Comparison of ENCODE assay signal across 23 mouse cellular contexts in the genomic region with DNA sequence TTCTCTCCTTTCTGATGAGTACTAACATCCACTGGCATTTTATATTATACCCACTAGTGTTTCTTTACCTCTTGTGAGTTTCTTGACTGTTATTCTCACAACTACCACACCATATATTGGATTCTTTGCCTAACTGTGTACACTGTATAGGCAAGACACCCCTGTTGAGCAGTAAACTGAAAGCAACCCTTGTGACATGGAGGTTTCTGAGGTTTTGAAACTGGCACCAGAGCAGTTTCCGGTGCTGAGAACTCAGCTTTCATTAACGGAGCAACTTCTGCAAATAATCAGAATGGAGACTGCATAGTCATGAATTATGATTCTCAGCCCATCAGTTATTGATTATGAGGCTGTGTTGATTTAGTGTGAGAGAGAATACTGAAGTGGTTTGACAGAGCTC. TPM values are rescaled to one million over a fixed set of nuclear protein-coding genes. Genes with fewer than 3 reads are reported as not detected.
DNase-seq lines count a peak whose midpoint lies in the region; ATAC-seq lines count a peak whose summit lies in the region.
"Had no signal": no experiment of that assay in that cellular context is flagged by ENCODE, and none has a peak within 500 bp of the region (broad histone marks: within the 10 kb centered on the region; RNA-seq: fewer than 3 reads in every experiment).

No protein-coding gene starts in this region.

- no peak for DNase-seq in hindbrain, embryonic 14.5 days (ENCODE audit: low spot score)
- no peak for DNase-seq in hindbrain, embryonic 11.5 days (ENCODE audit: low spot score)
- DNase-seq in neural tube, embryonic 10.5 days (ENCODE audit: extremely low spot score, low spot score), result no peak
- DNase-seq in heart, adult 9 months (ENCODE audit: low spot score in 2 of 2), result no peak
- DNase-seq: cerebellum, adult 8-10 months; kidney, postnatal 36 days; layer of hippocampus, adult 9-11 months; lung, postnatal 4 days; spleen, adult 18-20 months; thymus, postnatal 36 days had no signal

- no peak for ATAC-seq in hindbrain, embryonic 14.5 days (ENCODE audit: low FRiP score)
- ATAC-seq in hindbrain, embryonic 11.5 days (ENCODE audit: low FRiP score), result no peak
- no peak for ATAC-seq in neural tube, embryonic 13.5 days (ENCODE audit: low read depth)
- no peak for ATAC-seq in hindbrain, embryonic 16.5 days
- no peak for ATAC-seq in neural tube, embryonic 15.5 days (ENCODE audit: low FRiP score)
- no peak for ATAC-seq in cerebellum, adult (ENCODE audit: insufficient number of reproducible peaks, low FRiP score, low TSS enrichment)
- ATAC-seq: intestine, embryonic 16.5 days had no signal

- H3K27ac ChIP-seq in hindbrain, embryonic 14.5 days, result no peak overlapping the region
- no peak overlapping the region for H3K27ac ChIP-seq in hindbrain, embryonic 11.5 days (ENCODE audit: low read depth, low read length)
- no peak overlapping the region for H3K27ac ChIP-seq in neural tube, embryonic 13.5 days (replicated peaks)
- no peak overlapping the region for H3K27ac ChIP-seq in hindbrain, embryonic 16.5 days (ENCODE audit: low read depth, low read length)
- no peak overlapping the region for H3K27ac ChIP-seq in neural tube, embryonic 15.5 days (replicated peaks)
- H3K27ac ChIP-seq: embryonic facial prominence, embryonic 13.5 days; heart, embryonic 13.5 days; limb, embryonic 13.5 days; liver, embryonic 14.5 days; lung, embryonic 15.5 days; midbrain, embryonic 12.5 days; neural tube, embryonic 12.5 days had no signal

- H3K36me3 ChIP-seq in hindbrain, embryonic 14.5 days (replicated peaks; ENCODE audit: control insufficient read depth, insufficient read depth), result no peaks in the 10 kb centered on the region
- no peaks in the 10 kb centered on the region for H3K36me3 ChIP-seq in hindbrain, embryonic 11.5 days (ENCODE audit: control insufficient read depth, insufficient read depth, low read length)
- no peaks in the 10 kb centered on the region for H3K36me3 ChIP-seq in neural tube, embryonic 13.5 days
- no peaks in the 10 kb centered on the region for H3K36me3 ChIP-seq in hindbrain, embryonic 16.5 days (ENCODE audit: control insufficient read depth, insufficient read depth, low read length)
- H3K36me3 ChIP-seq in neural tube, embryonic 15.5 days, result no peaks in the 10 kb centered on the region
- H3K36me3 ChIP-seq: embryonic facial prominence, embryonic 13.5 days; G1E; heart, embryonic 13.5 days; limb, embryonic 13.5 days; lung, embryonic 15.5 days; midbrain, embryonic 12.5 days; neural tube, embryonic 12.5 days had no signal

- H3K4me2 ChIP-seq in hindbrain, embryonic 14.5 days (replicated peaks), result peak overlapping the region; percentile 62
- no peak overlapping the region for H3K4me2 ChIP-seq in hindbrain, embryonic 11.5 days (replicated peaks; ENCODE audit: low read depth, low read length)
- 0 out of 2 replicates have a peak overlapping the region, but pooled peaks have one; percentile 24 for H3K4me2 ChIP-seq in neural tube, embryonic 13.5 days
- peak overlapping the region; percentile 40 for H3K4me2 ChIP-seq in hindbrain, embryonic 16.5 days (ENCODE audit: low read length)
- H3K4me2 ChIP-seq in neural tube, embryonic 15.5 days, result peak overlapping the region; percentile 36
- H3K4me2 ChIP-seq: embryonic facial prominence, embryonic 13.5 days; heart, embryonic 13.5 days; limb, embryonic 13.5 days; lung, embryonic 15.5 days; midbrain, embryonic 12.5 days; neural tube, embryonic 12.5 days had no signal

- no peaks in the 10 kb centered on the region for H3K9me3 ChIP-seq in hindbrain, embryonic 14.5 days (ENCODE audit: control insufficient read depth, low read length)
- no peaks in the 10 kb centered on the region for H3K9me3 ChIP-seq in hindbrain, embryonic 11.5 days (ENCODE audit: control insufficient read depth, low read length)
- no peaks in the 10 kb centered on the region for H3K9me3 ChIP-seq in neural tube, embryonic 13.5 days
- no peaks in the 10 kb centered on the region; the same call in 1 of the 2 replicates for H3K9me3 ChIP-seq in hindbrain, embryonic 16.5 days (ENCODE audit: control insufficient read depth, low read length)
- no peaks in the 10 kb centered on the region for H3K9me3 ChIP-seq in neural tube, embryonic 15.5 days (replicated peaks)
- H3K9me3 ChIP-seq: embryonic facial prominence, embryonic 13.5 days; G1E; heart, embryonic 13.5 days; limb, embryonic 13.5 days; lung, embryonic 15.5 days; midbrain, embryonic 12.5 days; neural tube, embryonic 12.5 days had no signal

- no peaks in the 10 kb centered on the region for H3K27me3 ChIP-seq in hindbrain, embryonic 14.5 days (ENCODE audit: control insufficient read depth, insufficient read depth, low read length)
- H3K27me3 ChIP-seq in hindbrain, embryonic 11.5 days (ENCODE audit: control insufficient read depth, insufficient read depth, low read length), result no peaks in the 10 kb centered on the region
- no peaks in the 10 kb centered on the region for H3K27me3 ChIP-seq in neural tube, embryonic 13.5 days
- H3K27me3 ChIP-seq in hindbrain, embryonic 16.5 days (replicated peaks; ENCODE audit: control insufficient read depth, insufficient read depth, low read length), result no peaks in the 10 kb centered on the region
- no peaks in the 10 kb centered on the region for H3K27me3 ChIP-seq in neural tube, embryonic 15.5 days (replicated peaks)
- H3K27me3 ChIP-seq: embryonic facial prominence, embryonic 13.5 days; heart, embryonic 13.5 days; limb, embryonic 13.5 days; lung, embryonic 15.5 days; midbrain, embryonic 12.5 days; neural tube, embryonic 12.5 days had no signal

- no peak overlapping the region for H3K4me3 ChIP-seq in hindbrain, embryonic 14.5 days (replicated peaks; ENCODE audit: low read length)
- H3K4me3 ChIP-seq in hindbrain, embryonic 11.5 days (ENCODE audit: low read depth, low read length), result no peak overlapping the region
- no peak overlapping the region for H3K4me3 ChIP-seq in neural tube, embryonic 13.5 days
- H3K4me3 ChIP-seq in hindbrain, embryonic 16.5 days (ENCODE audit: low read length), result no peak overlapping the region
- H3K4me3 ChIP-seq in neural tube, embryonic 15.5 days (replicated peaks), result no peak overlapping the region
- H3K4me3 ChIP-seq: embryonic facial prominence, embryonic 13.5 days; heart, embryonic 13.5 days; limb, embryonic 13.5 days; lung, embryonic 15.5 days; midbrain, embryonic 12.5 days; neural tube, embryonic 12.5 days had no signal

- WGBS in hindbrain, embryonic 14.5 days, result 81% methylated on average over 2 of the region's 2 CpGs
- 88% methylated on average over 2 of the region's 2 CpGs for WGBS in hindbrain, embryonic 11.5 days
- WGBS in neural tube, embryonic 13.5 days, result 85% methylated on average over 2 of the region's 2 CpGs
- 87% methylated on average over 2 of the region's 2 CpGs for WGBS in hindbrain, embryonic 16.5 days
- WGBS in neural tube, embryonic 15.5 days, result 80% methylated on average over 2 of the region's 2 CpGs

- H3K4me1 ChIP-seq in hindbrain, embryonic 14.5 days (replicated peaks; ENCODE audit: control insufficient read depth, insufficient read depth, low read length), result 0 out of 2 replicates have a peak, but pooled peaks cover 11% of the 10 kb centered on the region
- no peaks in the 10 kb centered on the region for H3K4me1 ChIP-seq in hindbrain, embryonic 11.5 days (replicated peaks; ENCODE audit: control insufficient read depth, insufficient read depth, low read length)
- H3K4me1 ChIP-seq in neural tube, embryonic 13.5 days (replicated peaks), result peaks cover 10% of the 10 kb centered on the region; the same call in 1 of the 2 replicates
- peaks cover 3% of the 10 kb centered on the region; the same call in 1 of the 2 replicates for H3K4me1 ChIP-seq in hindbrain, embryonic 16.5 days (ENCODE audit: control insufficient read depth, insufficient read depth, low read depth, low read length)
- H3K4me1 ChIP-seq in neural tube, embryonic 15.5 days, result 0 out of 2 replicates have a peak, but pooled peaks cover 9% of the 10 kb centered on the region
- H3K4me1 ChIP-seq: lung, embryonic 15.5 days had no signal

- H3K9ac ChIP-seq in hindbrain, embryonic 14.5 days, result no peak overlapping the region
- H3K9ac ChIP-seq in hindbrain, embryonic 11.5 days (ENCODE audit: low read depth, low read length), result no peak overlapping the region
- no peak overlapping the region for H3K9ac ChIP-seq in neural tube, embryonic 13.5 days
- no peak overlapping the region for H3K9ac ChIP-seq in hindbrain, embryonic 16.5 days (ENCODE audit: low read depth, low read length)
- H3K9ac ChIP-seq in neural tube, embryonic 15.5 days (replicated peaks), result no peak overlapping the region
- H3K9ac ChIP-seq: embryonic facial prominence, embryonic 13.5 days; heart, embryonic 13.5 days; limb, embryonic 13.5 days; liver, embryonic 14.5 days; lung, embryonic 15.5 days; midbrain, embryonic 12.5 days; neural tube, embryonic 12.5 days had no signal

RNA-seq across cellular contexts. Expression of a gene that starts 4.7 kb away (rescaled TPM):
- polyA plus RNA-seq in hindbrain, embryonic 14.5 days (2014; fragmentation: Nextera tagmentation; extraction: Ambion mirVana), result 31.2 and 35.2 TPM in 2 replicates
- polyA plus RNA-seq in hindbrain, embryonic 11.5 days (2014; fragmentation: Nextera tagmentation; extraction: Ambion mirVana), result 5.5 and 6.0 TPM in 2 replicates
- polyA plus RNA-seq in neural tube, embryonic 13.5 days (2015; fragmentation: Nextera tagmentation; extraction: Ambion mirVana), result 15.5 and 17.0 TPM in 2 replicates
- 31.2 and 33.7 TPM in 2 replicates for polyA plus RNA-seq in hindbrain, embryonic 16.5 days (2015; fragmentation: Nextera tagmentation; extraction: Ambion mirVana)
- polyA plus RNA-seq in neural tube, embryonic 15.5 days (2015; fragmentation: Nextera tagmentation; extraction: Ambion mirVana), result 22.2 and 25.7 TPM in 2 replicates
- polyA plus RNA-seq: G1E had no signal
